Mouse (Mus musculus) hindbrain, embryonic 12.5 days (tissue): ENCODE results near the gene Cux1. TPM values are rescaled to one million over a fixed set of nuclear protein-coding genes. Genes with fewer than 3 reads are reported as not detected.

Source experiments
- ATAC-seq: fragments of 200-750 bp; cut with Nextera tagmentation; 2 replicates; pipeline ENCODE4 v1.8.0; 2017; ENCODE audit warnings: moderate TSS enrichment; ENCODE audit not compliant: low FRiP score
- H3K27ac ChIP-seq: fragments of 300-500 bp; sonication (generic); 2 replicates; pipeline ENCODE4 v1.5.1; 2016; ENCODE audit warnings: mild to moderate bottlenecking
- H3K27me3 ChIP-seq: fragments of 300-500 bp; sonication (generic); 2 replicates; pipeline ENCODE4 v1.6.1; 2016; ENCODE audit warnings: mild to moderate bottlenecking
- H3K36me3 ChIP-seq: fragments of 300-500 bp; sonication (generic); 2 replicates; pipeline ENCODE4 v1.6.1; 2016; ENCODE audit warnings: mild to moderate bottlenecking
- H3K4me1 ChIP-seq: fragments of 300-500 bp; sonication (generic); 2 replicates; pipeline ENCODE4 v1.6.1; 2016
- H3K4me2 ChIP-seq: fragments of 300-500 bp; sonication (generic); replicated peaks from 2 replicates; pipeline ENCODE4 v1.6.1; 2016; ENCODE audit warnings: mild to moderate bottlenecking
- H3K4me3 ChIP-seq: fragments of 300-500 bp; sonication (generic); 2 replicates; pipeline ENCODE4 v1.5.1; 2016; ENCODE audit warnings: mild to moderate bottlenecking
- H3K9ac ChIP-seq: fragments of 300-500 bp; sonication (generic); 2 replicates; pipeline ENCODE4 v1.6.1; 2016; ENCODE audit warnings: mild to moderate bottlenecking, moderate library complexity
- H3K9me3 ChIP-seq: fragments of 300-500 bp; sonication (generic); replicated peaks from 2 replicates; pipeline ENCODE4 v1.6.1; 2016; ENCODE audit warnings: mild to moderate bottlenecking
- WGBS: fragments of 180-500 bp; shearing (Covaris S2); methylation state at CpG from one replicate; pipeline ENCODE4 v1.1.7; 2016; 5-methylcytosine and 5-hydroxymethylcytosine counted together
- polyA plus RNA-seq: library from polyadenylated mRNA; unstranded; fragments of >200 nt; fragmentation: Nextera tagmentation; extraction: Ambion mirVana; gene quantifications from 2 replicates; pipeline ENCODE4 v1.2.1, GENCODE M21; 2016

The Cux1 gene
- polyA plus RNA-seq, 1 experiment from 2014 or later, result 114 TPM

- whole genome bisulfite sequencing, result 79% methylated on average over 3 of the region's 3 CpGs
- no peaks in the 10 kb centered on the region for H3K27me3 ChIP-seq
- no peak for ATAC-seq
Measured at GRCm38 (mm10) chr5:136488721-136489120, 78.6 kb downstream of the Cux1 start.

GRCm38 (mm10) chr5:136488223-136488622 lies 79.1 kb downstream of the Cux1 start:
- no peaks in the 10 kb centered on the region for H3K9me3 ChIP-seq
- WGBS, result 79% methylated on average over 1 of the region's 1 CpGs
- peaks cover 8% of the 10 kb centered on the region; the same call in 1 of the 2 replicates for H3K36me3 ChIP-seq
- H3K27ac ChIP-seq, result no peak overlapping the region
- no peak overlapping the region for H3K4me3 ChIP-seq
- no peak overlapping the region for H3K9ac ChIP-seq
- no peak for ATAC-seq
- peaks cover 11% of the 10 kb centered on the region; the same call in 1 of the 2 replicates for H3K4me1 ChIP-seq
- no peak overlapping the region for H3K4me2 ChIP-seq
- no peaks in the 10 kb centered on the region for H3K27me3 ChIP-seq

More at GRCm38 (mm10) chr5:136488721-136489120, 78.6 kb downstream of the Cux1 start:
- Histone ChIP-seq H3K9ac (no peak overlapping the region), H3K4me1 (peaks cover 11% of the 10 kb centered on the region; the same call in 1 of the 2 replicates), H3K9me3 (no peaks in the 10 kb centered on the region), H3K27ac (no peak overlapping the region), H3K4me2 (no peak overlapping the region), H3K36me3 (peaks cover 8% of the 10 kb centered on the region; the same call in 1 of the 2 replicates), H3K4me3 (no peak overlapping the region)

GRCm38 (mm10) chr5:136487397-136488093 lies 79.7 kb downstream of the Cux1 start:
- Histone ChIP-seq H3K36me3 (peaks cover 12% of the 10 kb centered on the region; the same call in 1 of the 2 replicates), H3K9ac (no peak overlapping the region), H3K4me2 (no peak overlapping the region), H3K4me1 (peaks cover 9% of the 10 kb centered on the region; the same call in 1 of the 2 replicates), H3K27me3 (no peaks in the 10 kb centered on the region), H3K27ac (no peak overlapping the region), H3K4me3 (no peak overlapping the region), H3K9me3 (no peaks in the 10 kb centered on the region)
- no peak for ATAC-seq
- 78% methylated on average over 11 of the region's 11 CpGs for WGBS

GRCm38 (mm10) chr5:136486401-136486800 lies 80.9 kb downstream of the Cux1 start:
- WGBS, result 81% methylated on average over 3 of the region's 3 CpGs
- Histone ChIP-seq H3K27me3 (no peaks in the 10 kb centered on the region), H3K9me3 (no peaks in the 10 kb centered on the region), H3K9ac (no peak overlapping the region), H3K4me2 (no peak overlapping the region), H3K27ac (no peak overlapping the region), H3K36me3 (peaks cover 20% of the 10 kb centered on the region), H3K4me1 (peaks cover 8% of the 10 kb centered on the region; the same call in 1 of the 2 replicates), H3K4me3 (no peak overlapping the region)
- no peak for ATAC-seq

- Histone ChIP-seq H3K27me3 (no peaks in the 10 kb centered on the region), H3K9me3 (no peaks in the 10 kb centered on the region), H3K9ac (no peak overlapping the region), H3K4me3 (no peak overlapping the region), H3K27ac (no peak overlapping the region), H3K4me1 (peaks cover 8% of the 10 kb centered on the region; the same call in 1 of the 2 replicates), H3K4me2 (no peak overlapping the region), H3K36me3 (peaks cover 20% of the 10 kb centered on the region)
- WGBS, result 95% methylated on average over 6 of the region's 6 CpGs
- no peak for ATAC-seq
Measured at GRCm38 (mm10) chr5:136485397-136485796, 81.9 kb downstream of the Cux1 start.

- H3K36me3 ChIP-seq, result peaks cover 20% of the 10 kb centered on the region
- no peak overlapping the region for H3K4me3 ChIP-seq
- H3K9ac ChIP-seq, result no peak overlapping the region
- no peak for ATAC-seq
- H3K27ac ChIP-seq, result no peak overlapping the region
- no peak overlapping the region for H3K4me2 ChIP-seq
- H3K27me3 ChIP-seq, result no peaks in the 10 kb centered on the region
- no peaks in the 10 kb centered on the region for H3K4me1 ChIP-seq
- WGBS, result 92% methylated on average over 1 of the region's 1 CpGs
- no peaks in the 10 kb centered on the region for H3K9me3 ChIP-seq
Measured at GRCm38 (mm10) chr5:136482434-136482833, 84.9 kb downstream of the Cux1 start.

GRCm38 (mm10) chr5:136480541-136480940 lies 86.7 kb downstream of the Cux1 start:
- Histone ChIP-seq H3K9ac (no peak overlapping the region), H3K27ac (no peak overlapping the region), H3K27me3 (no peaks in the 10 kb centered on the region), H3K9me3 (no peaks in the 10 kb centered on the region), H3K36me3 (peaks cover 20% of the 10 kb centered on the region), H3K4me2 (no peak overlapping the region), H3K4me3 (no peak overlapping the region), H3K4me1 (no peaks in the 10 kb centered on the region)
- no peak for ATAC-seq
- 90% methylated on average over 7 of the region's 7 CpGs for WGBS

GRCm38 (mm10) chr5:136479801-136480200 lies 87.5 kb downstream of the Cux1 start:
- Histone ChIP-seq H3K36me3 (peaks cover 19% of the 10 kb centered on the region), H3K27ac (no peak overlapping the region), H3K27me3 (no peaks in the 10 kb centered on the region), H3K4me3 (no peak overlapping the region), H3K9me3 (no peaks in the 10 kb centered on the region), H3K4me2 (no peak overlapping the region), H3K9ac (no peak overlapping the region), H3K4me1 (peaks cover 3% of the 10 kb centered on the region)
- 89% methylated on average over 4 of the region's 4 CpGs for WGBS
- ATAC-seq, result no peak

- Histone ChIP-seq H3K9ac (no peak overlapping the region), H3K4me2 (no peak overlapping the region), H3K27ac (no peak overlapping the region), H3K4me1 (peaks cover 3% of the 10 kb centered on the region), H3K36me3 (peaks cover 13% of the 10 kb centered on the region), H3K27me3 (no peaks in the 10 kb centered on the region), H3K9me3 (no peaks in the 10 kb centered on the region), H3K4me3 (no peak overlapping the region)
- 89% methylated on average over 6 of the region's 6 CpGs for WGBS
- ATAC-seq, result no peak
Measured at GRCm38 (mm10) chr5:136479024-136479763, 88.1 kb downstream of the Cux1 start.

- Histone ChIP-seq H3K4me3 (no peak overlapping the region), H3K36me3 (no peaks in the 10 kb centered on the region), H3K27ac (no peak overlapping the region), H3K9me3 (no peaks in the 10 kb centered on the region), H3K27me3 (no peaks in the 10 kb centered on the region), H3K4me1 (peaks cover 13% of the 10 kb centered on the region), H3K9ac (no peak overlapping the region), H3K4me2 (no peak overlapping the region)
- WGBS, result 86% methylated on average over 3 of the region's 3 CpGs
- no peak for ATAC-seq
Measured at GRCm38 (mm10) chr5:136476272-136476671, 91.0 kb downstream of the Cux1 start.

- Histone ChIP-seq H3K36me3 (no peaks in the 10 kb centered on the region), H3K9me3 (no peaks in the 10 kb centered on the region), H3K27ac (no peak overlapping the region), H3K4me1 (peaks cover 13% of the 10 kb centered on the region), H3K4me3 (no peak overlapping the region), H3K27me3 (no peaks in the 10 kb centered on the region), H3K4me2 (no peak overlapping the region), H3K9ac (no peak overlapping the region)
- no peak for ATAC-seq
- 96% methylated on average over 1 of the region's 1 CpGs for WGBS
Measured at GRCm38 (mm10) chr5:136475161-136475560, 92.1 kb downstream of the Cux1 start.

- no peaks in the 10 kb centered on the region for H3K27me3 ChIP-seq
- ATAC-seq, result no peak
- H3K4me3 ChIP-seq, result no peak overlapping the region
- no peak overlapping the region for H3K27ac ChIP-seq
- no peak overlapping the region for H3K9ac ChIP-seq
- H3K4me1 ChIP-seq, result peaks cover 17% of the 10 kb centered on the region
- no peak overlapping the region for H3K4me2 ChIP-seq
- no peaks in the 10 kb centered on the region for H3K36me3 ChIP-seq
- no peaks in the 10 kb centered on the region for H3K9me3 ChIP-seq
- WGBS, result 71% methylated on average over 3 of the region's 3 CpGs
Measured at GRCm38 (mm10) chr5:136474086-136474485, 93.2 kb downstream of the Cux1 start.
